Mouse (Mus musculus) lung, postnatal 0 days (tissue): Measurements from ENCODE around the gene Asic3.

Experiments used
- CTCF ChIP-seq: IDR thresholded peaks from 2 replicates; pipeline ENCODE4 v1.5.1; 2016; ENCODE audit warnings: antibody characterized with exemption, mild to moderate bottlenecking
- EP300 ChIP-seq: IDR thresholded peaks from 2 replicates; pipeline ENCODE4 v1.6.1; 2016; ENCODE audit warnings: antibody characterized with exemption, mild to moderate bottlenecking, control low read depth

GRCm38 (mm10) chr5:24447624-24448298 lies 34.6 kb downstream of the Asic3 start, which contains the start of gene Tmub1:
- TF ChIP-seq CTCF (no peak), EP300 (no peak)
